Mouse (Mus musculus): ENCODE data around the gene Slx4ip.

The Slx4ip gene

DNA sequence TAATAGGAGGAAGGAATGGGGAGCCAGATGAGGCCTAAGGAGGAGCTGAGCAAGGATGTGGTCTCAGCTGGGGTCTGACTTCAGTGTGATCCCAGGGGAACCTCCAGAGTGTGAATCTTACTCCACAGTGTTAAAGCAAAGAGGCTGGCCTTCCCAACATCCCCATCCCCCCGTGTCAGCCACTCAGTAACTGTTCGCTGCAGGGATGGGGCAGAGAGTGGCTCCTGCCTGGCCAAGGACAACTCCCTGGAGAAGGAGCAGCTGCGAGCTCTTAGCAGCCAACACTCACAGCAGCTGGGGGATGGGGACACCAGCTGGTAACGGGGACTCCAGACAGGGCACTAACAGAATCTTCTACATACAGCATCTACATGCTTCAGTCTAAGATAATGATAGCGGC, 210.1 kb downstream of the Slx4ip start:
- in situ Hi-C loops (cut with MboI, MseI): no loop called here

GRCm38 (mm10) chr2:137107203-137107602, 216.2 kb downstream of the Slx4ip start:
- in situ Hi-C loops (cut with MboI, MseI): no loop called here

DNA sequence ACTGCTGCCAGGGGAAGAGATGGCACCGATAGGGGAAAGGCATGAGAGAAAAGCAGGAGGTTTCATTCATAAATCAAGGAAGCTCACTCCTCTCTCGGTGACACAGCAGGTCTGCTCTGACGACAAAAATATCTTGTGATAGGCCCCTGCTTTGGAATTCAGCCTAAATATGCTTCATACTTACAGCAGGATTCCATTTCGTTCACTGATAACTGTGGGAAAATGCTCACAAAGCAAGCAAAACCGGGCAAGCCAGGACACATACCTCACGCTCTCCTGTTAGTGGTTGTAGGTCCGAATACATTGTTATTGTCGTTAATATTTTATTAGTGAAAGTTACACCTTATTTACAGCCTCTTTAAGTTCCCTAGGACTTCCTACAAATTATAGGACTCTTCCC, 216.9 kb downstream of the Slx4ip start:
- in situ Hi-C loops (cut with MboI, MseI): no loop called here

DNA sequence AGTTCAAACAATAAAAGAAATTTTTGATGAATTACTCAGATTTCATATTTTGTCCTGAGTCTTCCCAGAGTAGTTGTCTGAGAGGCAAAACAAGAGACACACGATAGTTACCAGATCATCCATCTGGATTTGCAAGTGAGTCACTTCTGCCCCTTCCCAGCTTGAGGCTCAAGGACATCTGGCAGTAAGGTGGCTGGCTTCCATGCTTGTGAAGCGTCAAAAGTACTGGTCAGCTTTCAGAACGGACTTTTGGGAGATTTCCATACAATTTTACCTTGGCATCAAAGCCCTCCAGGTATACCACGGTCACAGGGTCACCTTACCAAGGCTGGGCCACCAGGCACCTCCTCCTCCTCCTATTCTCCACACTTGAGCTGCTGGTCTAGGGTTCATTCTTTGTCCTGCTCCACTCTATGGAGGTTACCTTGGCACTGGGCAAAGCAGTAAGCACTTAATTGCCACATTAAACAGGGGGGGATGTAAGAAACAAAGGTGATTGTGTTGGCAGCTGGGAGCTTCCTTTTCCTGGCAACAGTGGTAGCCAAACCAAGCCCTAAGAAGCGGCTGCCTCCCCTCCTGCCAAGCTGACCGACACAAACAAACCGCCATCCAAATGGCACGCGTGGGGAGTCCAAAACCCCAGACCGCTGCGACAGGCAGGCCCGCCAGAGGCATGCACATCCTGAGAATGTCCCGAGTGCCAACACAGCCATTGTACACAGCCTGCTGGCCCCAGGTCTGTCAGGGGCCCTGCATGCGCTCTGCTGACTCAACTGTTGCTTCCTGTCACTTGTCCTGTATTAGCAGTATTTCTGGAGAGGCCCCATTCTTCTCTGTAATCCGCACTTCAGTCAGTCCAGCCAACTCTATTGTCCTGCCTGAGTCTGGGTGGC, 218.5 kb downstream of the Slx4ip start:
- in situ Hi-C loops (cut with MboI, MseI): no loop called here

GRCm38 (mm10) chr2:137110214-137110898, 219.3 kb downstream of the Slx4ip start:
- in situ Hi-C loops (cut with MboI, MseI): no loop called here

DNA sequence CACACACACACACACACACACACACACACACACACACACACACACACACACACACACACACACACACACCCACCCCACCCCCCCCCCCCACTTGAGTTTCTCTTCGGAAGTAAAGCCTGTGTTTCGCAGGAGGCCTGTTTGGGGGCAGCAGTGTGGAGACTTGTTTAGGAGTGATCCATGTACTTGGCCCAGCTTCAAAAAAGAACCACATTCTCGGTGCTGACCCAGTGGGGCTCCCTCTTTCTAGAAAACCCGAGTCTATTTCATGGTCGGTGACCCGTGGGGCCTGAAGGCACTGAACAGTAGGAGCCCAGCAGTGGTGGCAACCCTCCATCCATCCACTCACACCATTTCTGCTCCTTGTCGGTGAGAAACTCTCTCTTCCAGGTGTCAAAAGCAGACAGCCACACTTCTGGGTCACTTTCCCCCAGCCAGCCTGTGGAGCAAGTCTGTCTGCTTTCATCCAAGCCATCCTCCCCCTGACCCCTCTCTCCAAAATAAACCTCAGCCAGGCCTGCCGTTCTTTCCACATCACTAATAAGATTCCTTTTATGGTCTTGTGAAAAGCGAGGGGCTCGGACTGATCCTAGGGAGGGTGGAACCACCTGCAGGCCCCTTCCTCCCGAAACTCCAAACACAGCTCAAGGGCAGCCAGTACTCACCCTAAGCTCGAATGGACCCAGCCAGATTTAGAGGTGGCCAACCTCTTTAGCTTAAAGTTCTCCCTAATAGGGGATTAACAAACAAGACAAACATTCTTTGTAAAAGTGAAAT, 222.5 kb downstream of the Slx4ip start:
- in situ Hi-C loops (cut with MboI, MseI): no loop called here

GRCm38 (mm10) chr2:137114248-137115096, 223.5 kb downstream of the Slx4ip start:
- in situ Hi-C loops (cut with MboI, MseI): no loop called here

GRCm38 (mm10) chr2:137115241-137116024, 224.4 kb downstream of the Slx4ip start:
- in situ Hi-C loops (cut with MboI, MseI): no loop called here

DNA sequence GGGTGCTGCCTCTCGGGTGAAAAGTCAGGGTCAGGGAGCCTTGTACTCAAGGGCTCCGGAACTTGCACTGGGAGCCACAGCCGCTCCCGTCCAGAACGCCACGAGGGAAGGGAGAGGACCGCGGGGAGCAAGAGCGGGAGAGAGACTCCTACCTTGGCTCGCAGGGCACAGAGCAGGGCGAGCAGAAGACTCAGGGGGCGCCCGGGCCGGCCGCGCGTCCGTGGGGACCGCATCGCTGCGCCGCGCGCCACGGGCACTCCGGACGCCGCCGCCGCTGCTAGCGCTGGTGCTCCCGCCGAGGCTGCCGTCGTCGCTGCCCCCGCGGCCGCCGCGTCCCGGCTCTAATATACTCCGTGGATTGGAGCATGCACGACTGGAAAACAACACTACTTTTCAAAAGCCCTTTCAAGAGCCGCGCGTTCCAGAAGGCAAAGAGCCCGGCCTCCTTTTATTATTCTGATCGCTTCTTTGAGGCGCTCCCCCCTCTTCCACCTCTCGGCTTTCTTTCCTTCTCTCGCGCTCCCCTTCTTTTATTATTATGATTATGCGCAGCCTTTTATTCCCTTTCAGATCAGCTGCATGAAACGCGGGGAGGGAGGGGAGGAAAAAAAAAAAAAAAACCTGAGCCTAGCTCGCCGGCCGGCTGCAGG, 225.1 kb downstream of the Slx4ip start, which contains the start of gene Jag1:
Gene Jag1, minus strand, starts transcription at position 620 of the 650 bp plus-strand sequence.
- in situ Hi-C loops (cut with MboI, MseI): no loop called here

DNA sequence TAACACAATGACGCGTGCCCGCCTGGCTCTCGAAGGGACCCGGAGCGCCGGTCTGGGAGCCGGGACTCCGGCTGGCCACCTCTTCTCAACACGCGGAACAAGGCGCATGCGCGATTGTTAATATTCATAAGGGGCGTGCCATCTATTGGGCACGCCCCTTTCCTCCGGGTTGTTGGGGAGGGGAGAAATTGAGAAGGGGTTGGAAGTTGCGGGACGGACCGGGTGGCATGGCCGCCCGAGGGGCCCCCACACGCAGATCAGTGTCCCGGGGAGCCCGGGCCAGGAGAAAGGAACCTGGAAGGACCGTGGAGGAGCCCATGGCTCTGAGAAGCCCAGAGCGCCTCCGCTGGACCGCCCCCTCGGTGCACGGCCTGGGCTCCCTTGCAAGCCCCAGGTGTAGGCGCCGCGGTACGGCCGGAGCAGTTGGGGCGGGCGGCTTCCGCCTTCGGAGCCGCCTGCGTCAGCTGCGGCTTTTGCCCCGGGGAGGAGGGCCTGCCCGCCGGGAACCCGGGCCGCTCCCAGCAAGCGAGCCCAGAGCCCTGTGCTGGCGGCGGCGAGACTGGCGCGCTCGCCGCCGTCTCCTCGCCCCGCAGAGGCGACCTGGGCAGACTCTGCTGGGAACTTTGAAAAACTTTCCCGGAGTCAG, 225.8 kb downstream of the Slx4ip start:
- in situ Hi-C loops (cut with MboI, MseI): no loop called here

DNA sequence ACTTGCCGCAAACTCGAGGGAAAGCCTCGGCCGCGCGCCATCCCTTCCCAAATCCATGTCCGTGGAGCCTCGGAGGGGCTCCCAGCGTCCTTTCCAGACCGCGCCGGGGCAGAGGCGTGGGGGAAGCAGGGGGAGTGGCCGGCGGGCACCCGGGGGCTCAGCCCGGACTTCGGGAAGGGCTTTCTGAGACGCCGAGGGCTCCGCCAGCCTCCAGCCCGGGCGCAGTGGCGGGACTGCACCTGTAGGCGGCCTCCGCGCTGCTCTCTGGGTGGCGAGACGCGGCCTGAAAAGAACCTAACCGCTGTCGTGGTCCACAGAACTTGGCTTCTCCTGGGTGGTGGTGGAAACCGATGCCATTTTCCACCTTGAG, 226.3 kb downstream of the Slx4ip start:
- in situ Hi-C loops (cut with MboI, MseI): no loop called here
